Mouse (Mus musculus): ENCODE results near the gene Gbf1. TPM values are rescaled to one million over a fixed set of nuclear protein-coding genes. Genes with fewer than 3 reads are reported as not detected.

The Gbf1 gene
- polyA plus RNA-seq, 1 experiment from 2014 or later = 69.9 TPM

DNA sequence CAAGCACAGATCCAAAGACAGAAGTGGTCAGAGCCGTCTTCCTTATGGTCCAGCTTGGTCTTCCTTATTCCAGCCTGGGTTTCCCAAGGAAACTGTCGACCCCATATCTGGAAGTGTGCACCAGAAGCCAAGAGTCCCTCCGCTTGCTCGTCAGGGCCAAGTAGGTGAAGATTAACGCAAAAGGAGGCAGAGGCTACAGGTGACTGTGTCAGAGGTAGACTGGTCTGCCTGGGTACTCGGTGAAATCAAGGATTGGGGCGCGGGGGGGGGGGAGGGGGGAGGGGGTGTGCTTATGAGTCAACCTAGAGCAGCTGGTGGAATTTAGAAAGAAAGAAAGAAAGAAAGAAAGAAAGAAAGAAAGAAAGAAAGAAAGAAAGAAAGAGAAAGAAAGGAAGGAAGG, 21.0 kb upstream of the Gbf1 start:
- H3K9ac ChIP-seq (replicated peaks) = no peak overlapping the region
- H3K36me3 ChIP-seq = no peaks in the 10 kb centered on the region
- H3K9me3 ChIP-seq = no peaks in the 10 kb centered on the region
- H3K4me2 ChIP-seq (replicated peaks) = peak overlapping the region; percentile 42; the same call in 1 of the 2 replicates
- peak overlapping the region; percentile 24; the same call in 1 of the 2 replicates for H3K4me3 ChIP-seq
- no peak for ATAC-seq (ENCODE audit: low FRiP score, low read depth)
- H3K4me1 ChIP-seq = peaks cover 16% of the 10 kb centered on the region
- no peak overlapping the region for H3K27ac ChIP-seq (replicated peaks)
- peaks cover 74% of the 10 kb centered on the region for H3K27me3 ChIP-seq
- 7% methylated on average over 6 of the region's 8 CpGs for whole genome bisulfite sequencing

GRCm38 (mm10) chr19:46131694-46132525, 20.4 kb upstream of the Gbf1 start, which contains the start of gene Elovl3:
Gene Elovl3 (plus strand): TSS chr19:46131897.
- WGBS = 1% methylated on average over 31 of the region's 31 CpGs
- Histone ChIP-seq H3K36me3 (no peaks in the 10 kb centered on the region), H3K27me3 (peaks cover 77% of the 10 kb centered on the region), H3K4me2 (replicated peaks) (peak within 1 kb of the TSS; percentile 42), H3K4me1 (peaks cover 22% of the 10 kb centered on the region), H3K9ac (replicated peaks) (no peak within 1 kb of the TSS), H3K4me3 (peak within 1 kb of the TSS; percentile 24), H3K9me3 (no peaks in the 10 kb centered on the region), H3K27ac (replicated peaks) (no peak within 1 kb of the TSS)
- no peak for ATAC-seq (ENCODE audit: low FRiP score, low read depth)

GRCm38 (mm10) chr19:46132577-46132976, 19.7 kb upstream of the Gbf1 start:
- no peak overlapping the region for H3K27ac ChIP-seq (replicated peaks)
- H3K9ac ChIP-seq (replicated peaks) = no peak overlapping the region
- ATAC-seq (ENCODE audit: low FRiP score, low read depth) = no peak
- no peak overlapping the region for H3K4me3 ChIP-seq
- 43% methylated on average over 6 of the region's 6 CpGs for WGBS
- peaks cover 80% of the 10 kb centered on the region for H3K27me3 ChIP-seq
- no peaks in the 10 kb centered on the region for H3K36me3 ChIP-seq
- H3K4me2 ChIP-seq (replicated peaks) = no peak overlapping the region
- peaks cover 26% of the 10 kb centered on the region for H3K4me1 ChIP-seq
- no peaks in the 10 kb centered on the region for H3K9me3 ChIP-seq

GRCm38 (mm10) chr19:46135297-46135696, 17.0 kb upstream of the Gbf1 start:
- ATAC-seq (ENCODE audit: low FRiP score, low read depth) = peak; percentile 47
- 2% methylated on average over 12 of the region's 12 CpGs for WGBS
- Histone ChIP-seq H3K4me2 (replicated peaks) (peak overlapping the region; percentile 100), H3K36me3 (no peaks in the 10 kb centered on the region), H3K27ac (replicated peaks) (no peak overlapping the region), H3K4me3 (peak overlapping the region; percentile 59), H3K9me3 (no peaks in the 10 kb centered on the region), H3K4me1 (peaks cover 26% of the 10 kb centered on the region), H3K27me3 (peaks cover 99% of the 10 kb centered on the region), H3K9ac (replicated peaks) (no peak overlapping the region)

- Histone ChIP-seq H3K4me1 (peaks cover 32% of the 10 kb centered on the region), H3K4me2 (replicated peaks) (peak overlapping the region; percentile 100), H3K27ac (replicated peaks) (0 out of 2 replicates have a peak overlapping the region, but pooled peaks have one; percentile 25), H3K4me3 (peak overlapping the region; percentile 59), H3K36me3 (no peaks in the 10 kb centered on the region), H3K27me3 (peaks cover 98% of the 10 kb centered on the region), H3K9me3 (no peaks in the 10 kb centered on the region), H3K9ac (replicated peaks) (peak overlapping the region; percentile 59)
- WGBS = under 1% methylated on average over 79 of the region's 79 CpGs
- ATAC-seq (ENCODE audit: low FRiP score, low read depth) = peak; percentile 55
Observed at GRCm38 (mm10) chr19:46135789-46136638, 16.3 kb upstream of the Gbf1 start.

- WGBS = 2% methylated on average over 47 of the region's 49 CpGs
- H3K4me1 ChIP-seq = peaks cover 35% of the 10 kb centered on the region
- no peak overlapping the region for H3K27ac ChIP-seq (replicated peaks)
- H3K36me3 ChIP-seq = no peaks in the 10 kb centered on the region
- peaks cover 97% of the 10 kb centered on the region for H3K27me3 ChIP-seq
- peak overlapping the region; percentile 100 for H3K4me2 ChIP-seq (replicated peaks)
- H3K9me3 ChIP-seq = no peaks in the 10 kb centered on the region
- peak overlapping the region; percentile 59 for H3K4me3 ChIP-seq
- H3K9ac ChIP-seq (replicated peaks) = peak overlapping the region; percentile 59
- 0 out of 2 replicates have a peak, but pooled peaks have one; percentile 14 for ATAC-seq (ENCODE audit: low FRiP score, low read depth)
Observed at GRCm38 (mm10) chr19:46136639-46137580, 15.4 kb upstream of the Gbf1 start.

- peaks cover 98% of the 10 kb centered on the region for H3K27me3 ChIP-seq
Observed at GRCm38 (mm10) chr19:46140324-46140723, 12.0 kb upstream of the Gbf1 start.

GRCm38 (mm10) chr19:46141091-46141490, 11.2 kb upstream of the Gbf1 start:
- H3K9me3 ChIP-seq = no peaks in the 10 kb centered on the region
- H3K36me3 ChIP-seq = no peaks in the 10 kb centered on the region
- ATAC-seq (ENCODE audit: low FRiP score, low read depth) = peak; percentile 69
- peaks cover 96% of the 10 kb centered on the region for H3K27me3 ChIP-seq
- peaks cover 25% of the 10 kb centered on the region for H3K4me1 ChIP-seq
- peak overlapping the region; percentile 22 for H3K4me2 ChIP-seq (replicated peaks)
- no peak overlapping the region for H3K4me3 ChIP-seq
- peak overlapping the region; percentile 31; the same call in 1 of the 2 replicates for H3K9ac ChIP-seq (replicated peaks)
- WGBS = 16% methylated on average over 6 of the region's 6 CpGs
- H3K27ac ChIP-seq (replicated peaks) = no peak overlapping the region

More at GRCm38 (mm10) chr19:46140324-46140723, 12.0 kb upstream of the Gbf1 start:
- no peak for ATAC-seq (ENCODE audit: low FRiP score, low read depth)
- Histone ChIP-seq H3K27ac (replicated peaks) (no peak overlapping the region), H3K9me3 (no peaks in the 10 kb centered on the region), H3K4me3 (no peak overlapping the region), H3K4me1 (peaks cover 32% of the 10 kb centered on the region), H3K36me3 (no peaks in the 10 kb centered on the region), H3K9ac (replicated peaks) (no peak overlapping the region), H3K4me2 (replicated peaks) (no peak overlapping the region)
- 54% methylated on average over 2 of the region's 2 CpGs for whole genome bisulfite sequencing

DNA sequence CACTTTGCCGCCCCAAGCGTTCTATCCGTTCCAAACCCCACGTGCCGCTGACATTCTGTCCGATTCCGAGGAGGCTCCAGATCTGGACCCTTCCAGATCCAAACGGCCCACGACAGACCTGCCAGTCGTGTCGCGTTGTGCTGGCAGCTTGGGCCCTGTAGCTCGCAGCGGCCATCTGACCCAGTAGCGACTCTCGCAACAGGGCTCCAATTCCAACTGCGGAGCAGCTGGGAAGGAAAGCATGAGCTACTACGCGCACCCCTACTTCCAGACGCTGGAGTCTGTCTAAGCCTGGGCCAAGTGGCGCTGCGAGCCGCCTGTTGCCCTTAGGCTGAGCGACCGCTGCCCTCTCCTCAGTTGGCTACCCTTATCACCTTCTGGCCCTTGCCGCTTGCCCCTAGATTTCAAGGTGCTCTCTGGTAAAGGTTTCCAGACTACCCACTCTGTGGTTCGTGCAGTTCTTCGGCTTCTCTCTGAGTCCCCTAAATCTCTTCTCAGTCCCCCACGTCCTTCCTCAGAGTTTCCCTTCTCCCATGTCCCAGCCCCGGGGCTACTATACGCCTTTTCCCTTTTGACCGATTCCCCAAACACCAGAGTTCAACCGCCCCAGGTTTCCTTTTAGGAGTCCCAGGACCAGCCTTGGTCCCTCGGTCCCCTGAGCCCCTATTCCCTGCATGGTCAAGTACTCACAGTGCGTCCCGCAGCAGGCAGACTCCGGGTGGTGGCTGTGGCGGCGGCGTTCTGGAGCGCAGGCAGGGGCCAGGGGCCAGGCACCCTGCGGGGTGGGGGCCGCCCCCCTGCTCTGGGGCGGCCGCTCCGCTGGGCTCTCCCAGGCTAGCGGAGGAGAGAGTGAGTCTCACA, 4.6 kb upstream of the Gbf1 start, which contains the start of gene Pitx3:
Pitx3 (minus strand) TSS at position 816 of the 861 bp plus-strand sequence.
- H3K4me3 ChIP-seq = peak within 1 kb of the TSS; percentile 52
- no peak for ATAC-seq (ENCODE audit: low FRiP score, low read depth)
- peaks cover 82% of the 10 kb centered on the region for H3K27me3 ChIP-seq
- H3K4me2 ChIP-seq (replicated peaks) = peak within 1 kb of the TSS; percentile 87
- no peaks in the 10 kb centered on the region for H3K9me3 ChIP-seq
- H3K4me1 ChIP-seq = peaks cover 16% of the 10 kb centered on the region
- WGBS = under 1% methylated on average over 42 of the region's 47 CpGs
- H3K36me3 ChIP-seq = no peaks in the 10 kb centered on the region
- H3K27ac ChIP-seq (replicated peaks) = no peak within 1 kb of the TSS
- 0 out of 2 replicates have a peak within 1 kb of the TSS, but pooled peaks have one; percentile 42 for H3K9ac ChIP-seq (replicated peaks)

DNA sequence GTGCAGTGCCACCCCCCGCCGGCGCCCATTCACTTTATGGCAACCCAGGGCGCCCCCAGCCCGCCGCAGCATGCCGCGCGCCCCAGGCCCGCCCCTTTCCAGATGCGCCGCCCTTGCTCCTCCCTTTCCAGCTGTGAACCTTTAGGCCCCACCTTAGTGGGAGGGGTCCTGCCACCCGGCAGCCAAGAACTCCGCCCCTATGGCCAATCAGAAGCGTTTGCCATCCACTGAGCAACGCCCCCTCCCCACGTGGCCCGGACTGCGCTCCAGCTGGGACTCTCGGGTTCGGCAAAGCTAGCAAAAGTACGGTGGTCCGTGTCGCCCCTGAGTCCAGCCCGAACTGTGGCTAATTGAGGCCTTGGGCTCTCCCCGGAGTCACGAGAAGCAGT, 3.9 kb upstream of the Gbf1 start:
- H3K9ac ChIP-seq (replicated peaks) = 0 out of 2 replicates have a peak overlapping the region, but pooled peaks have one; percentile 42
- peaks cover 21% of the 10 kb centered on the region for H3K4me1 ChIP-seq
- no peaks in the 10 kb centered on the region for H3K9me3 ChIP-seq
- no peak overlapping the region for H3K27ac ChIP-seq (replicated peaks)
- ATAC-seq (ENCODE audit: low FRiP score, low read depth) = peak; percentile 39
- under 1% methylated on average over 25 of the region's 27 CpGs for WGBS
- H3K27me3 ChIP-seq = peaks cover 76% of the 10 kb centered on the region
- H3K4me2 ChIP-seq (replicated peaks) = peak overlapping the region; percentile 87
- peak overlapping the region; percentile 52 for H3K4me3 ChIP-seq
- H3K36me3 ChIP-seq = no peaks in the 10 kb centered on the region
